Mouse (Mus musculus) layer of hippocampus, postnatal 25 days (tissue): ENCODE measurements around the gene Bicral. TPM values are rescaled to one million over a fixed set of nuclear protein-coding genes. Genes with fewer than 3 reads are reported as not detected.
"Not testable (repeated sequence)": the region's sequence is repeated elsewhere in the genome, so short reads cannot be mapped to it uniquely, and the experiment has no call there.

Source experiments
- DNase-seq, 2 experiments: peaks; one replicate each; pipeline ENCODE4 v3.0.0; 2022; ENCODE audit warnings: mixed read lengths in 2 of 2, low spot score in 1 of 2; ENCODE audit errors: extremely low spot score in 1 of 2
- total RNA-seq, 2 experiments: library from RNA; stranded (reverse); gene quantifications; 2 replicates each; pipeline ENCODE4 v1.2.3; 2021

Gene Bicral
- total RNA-seq, 2 experiments from 2014 or later = 47.5 to 60.3 TPM

DNA sequence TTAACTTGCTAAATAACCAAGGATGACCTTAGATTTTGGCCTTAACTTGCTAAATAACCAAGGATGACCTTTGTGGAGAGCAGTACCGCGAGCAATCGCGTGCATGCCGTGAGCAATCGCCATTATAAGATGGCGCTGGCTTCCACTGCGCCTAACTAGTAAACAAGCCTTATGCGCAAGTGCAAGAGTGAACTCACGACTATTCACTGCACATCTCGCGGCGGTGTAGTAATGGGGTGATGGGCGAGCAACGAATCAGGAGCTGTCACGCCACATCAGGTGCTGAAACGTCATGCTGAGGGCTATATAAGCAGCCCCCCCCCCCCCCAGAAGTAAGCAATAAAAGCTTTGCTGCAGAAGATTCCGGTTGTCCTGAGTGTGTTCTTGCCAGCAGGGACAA is 11.7 kb downstream of the Bicral start:
- not testable (repeated sequence) for DNase-seq

DNA sequence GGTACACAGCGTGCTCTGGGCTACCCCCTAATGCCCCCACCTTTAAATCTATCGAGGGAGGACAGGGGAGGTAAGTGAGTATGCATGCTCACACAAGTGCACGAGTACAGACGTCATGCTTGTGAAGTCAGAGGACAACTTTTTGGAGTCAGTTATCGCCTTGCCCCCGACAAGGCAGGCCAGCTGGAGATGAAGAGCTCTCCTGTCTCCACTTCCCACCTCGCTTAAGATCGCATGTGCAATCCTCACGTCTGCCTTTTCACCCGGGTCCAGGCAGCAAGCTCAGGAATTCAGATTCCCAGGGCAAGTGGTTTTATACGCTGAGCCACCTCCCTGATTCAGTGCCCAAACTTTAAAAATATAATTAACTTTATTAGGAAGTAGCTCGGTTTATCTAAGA is 13.0 kb downstream of the Bicral start:
- DNase-seq = no peak

DNA sequence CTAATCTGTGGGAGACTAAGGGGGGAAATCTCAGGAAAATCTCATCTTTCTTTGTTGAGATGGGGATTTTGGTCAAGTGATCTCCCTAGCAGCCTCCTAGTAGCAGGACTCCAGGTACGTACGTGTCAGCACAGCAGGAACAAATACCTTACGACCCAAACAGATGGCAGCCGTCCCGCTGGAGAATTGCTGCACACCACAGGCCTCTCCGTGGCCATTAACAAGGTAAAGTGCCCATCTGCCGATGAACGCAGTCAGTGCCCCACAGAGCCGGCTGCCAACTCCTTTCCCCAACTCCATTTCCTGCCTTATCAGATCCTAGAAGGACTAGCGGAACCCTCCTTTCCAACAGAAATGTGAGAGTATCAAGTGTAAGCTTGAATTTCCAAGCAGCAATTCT is 13.5 kb downstream of the Bicral start:
- DNase-seq = no peak

DNA sequence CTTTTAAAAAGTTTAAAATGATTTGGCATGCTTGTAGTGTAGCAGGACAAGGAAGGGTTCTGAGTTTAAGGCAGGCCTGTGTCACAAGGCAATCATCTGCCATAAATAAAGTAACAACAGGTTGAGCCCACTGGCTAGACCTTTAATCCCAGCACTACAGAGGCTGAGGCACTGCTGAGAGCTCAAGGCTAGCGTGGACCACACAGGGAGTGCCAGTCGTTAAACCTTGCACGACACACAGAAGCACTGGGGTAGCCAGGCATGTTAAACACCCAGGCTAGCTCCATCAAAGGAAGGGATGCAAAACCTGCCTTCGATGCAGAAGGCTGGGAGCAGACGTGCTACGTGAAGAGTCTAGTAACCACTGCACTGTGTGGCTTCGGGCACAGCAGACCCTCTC is 14.6 kb downstream of the Bicral start:
- DNase-seq = no peak

DNA sequence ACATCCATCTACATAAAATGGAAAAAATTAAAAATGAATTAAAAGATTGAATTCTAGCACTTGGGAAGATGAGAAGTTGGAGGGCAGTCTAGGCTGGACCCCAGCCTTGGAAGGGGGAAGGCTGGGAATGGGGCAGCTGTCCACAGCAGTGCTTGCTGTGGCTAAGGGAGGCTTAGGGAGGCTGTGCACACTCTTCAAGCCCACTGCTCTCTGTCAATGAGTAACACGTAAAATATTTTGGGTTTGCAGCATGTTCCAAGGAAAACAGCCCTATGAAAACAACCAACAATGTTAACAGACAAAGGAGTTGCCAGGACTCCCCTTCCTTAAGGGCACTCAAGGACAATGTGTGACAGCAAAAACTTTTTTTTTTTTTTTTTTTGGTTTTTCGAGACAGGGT is 15.3 kb downstream of the Bicral start:
- DNase-seq = no peak

DNA sequence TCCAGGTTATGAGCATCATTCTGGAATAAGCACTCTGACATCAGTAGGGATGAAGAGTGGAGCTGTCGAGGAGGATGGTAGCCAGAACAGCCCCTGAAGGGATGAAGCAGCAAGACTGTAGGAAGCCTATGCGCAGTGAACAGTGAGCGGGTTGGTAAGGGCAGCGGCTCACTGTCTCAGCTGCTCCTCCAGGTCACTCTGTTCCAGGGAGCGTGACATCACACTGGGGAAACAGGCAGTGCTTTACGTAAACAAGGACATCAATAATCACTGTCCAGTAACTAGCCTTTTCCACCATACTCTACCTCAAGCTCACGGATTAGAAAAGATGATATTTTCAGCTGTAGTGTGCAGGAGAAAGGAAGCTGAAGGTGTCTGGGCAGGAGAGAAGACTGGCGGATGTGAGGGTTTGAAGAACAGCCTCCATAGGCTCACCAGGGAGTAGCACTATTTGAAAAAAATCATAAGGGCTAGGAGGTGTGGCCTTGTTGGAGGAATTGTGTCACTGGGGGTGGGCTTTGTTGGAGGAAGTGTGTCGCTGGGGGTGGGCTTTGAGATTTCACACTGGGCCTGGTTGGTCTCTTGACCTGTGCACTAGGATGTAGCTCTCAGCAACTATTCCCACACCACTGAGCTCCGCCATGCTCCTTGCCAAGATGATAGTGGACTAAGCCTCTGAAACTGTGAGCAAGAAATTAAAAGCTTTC is 17.8 kb downstream of the Bicral start:
- no peak for DNase-seq

DNA sequence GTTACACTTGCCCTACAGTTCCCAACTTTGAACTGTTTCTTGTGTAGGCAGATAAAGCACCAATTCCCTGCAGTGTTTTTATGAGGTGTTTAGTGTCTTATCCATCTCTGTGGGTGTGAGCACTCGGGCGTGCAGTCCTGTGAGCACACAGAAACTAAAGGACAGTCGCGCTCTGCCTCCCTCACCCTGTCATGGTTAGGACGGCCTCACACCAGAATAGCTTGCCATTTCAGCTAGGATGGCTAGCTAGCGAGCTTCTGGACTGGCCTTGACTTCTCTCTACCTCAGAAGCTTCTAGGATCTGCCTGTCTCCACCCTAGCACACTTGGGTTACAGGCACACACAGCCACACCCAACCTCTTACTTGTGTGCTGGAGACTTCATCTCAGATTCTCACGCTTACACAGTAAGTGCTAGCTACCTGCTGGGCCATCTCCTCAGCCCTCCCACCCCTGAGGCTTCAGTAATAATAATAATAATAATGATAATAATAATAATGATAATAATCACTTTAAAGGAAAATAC is 19.8 kb downstream of the Bicral start:
- DNase-seq = no peak

DNA sequence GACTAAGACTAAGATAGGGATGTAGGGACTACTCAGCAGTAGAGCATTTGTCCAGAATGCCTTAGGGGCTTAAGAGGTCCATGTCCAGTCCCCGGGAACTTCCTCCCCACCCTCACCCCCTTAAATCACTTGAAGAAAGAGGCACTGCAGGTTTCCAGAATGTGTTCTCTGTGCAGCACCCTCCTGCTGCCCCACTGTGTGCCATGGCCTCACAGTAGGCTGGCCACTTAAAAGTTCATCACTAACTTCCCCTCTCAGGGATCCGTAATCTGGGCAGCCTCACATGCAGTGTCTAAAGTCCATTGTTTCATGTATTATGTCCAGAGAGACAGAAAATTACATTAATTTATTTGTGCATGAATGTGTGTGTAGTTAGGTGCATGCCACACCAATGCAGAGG is 20.4 kb downstream of the Bicral start:
- no peak for DNase-seq

DNA sequence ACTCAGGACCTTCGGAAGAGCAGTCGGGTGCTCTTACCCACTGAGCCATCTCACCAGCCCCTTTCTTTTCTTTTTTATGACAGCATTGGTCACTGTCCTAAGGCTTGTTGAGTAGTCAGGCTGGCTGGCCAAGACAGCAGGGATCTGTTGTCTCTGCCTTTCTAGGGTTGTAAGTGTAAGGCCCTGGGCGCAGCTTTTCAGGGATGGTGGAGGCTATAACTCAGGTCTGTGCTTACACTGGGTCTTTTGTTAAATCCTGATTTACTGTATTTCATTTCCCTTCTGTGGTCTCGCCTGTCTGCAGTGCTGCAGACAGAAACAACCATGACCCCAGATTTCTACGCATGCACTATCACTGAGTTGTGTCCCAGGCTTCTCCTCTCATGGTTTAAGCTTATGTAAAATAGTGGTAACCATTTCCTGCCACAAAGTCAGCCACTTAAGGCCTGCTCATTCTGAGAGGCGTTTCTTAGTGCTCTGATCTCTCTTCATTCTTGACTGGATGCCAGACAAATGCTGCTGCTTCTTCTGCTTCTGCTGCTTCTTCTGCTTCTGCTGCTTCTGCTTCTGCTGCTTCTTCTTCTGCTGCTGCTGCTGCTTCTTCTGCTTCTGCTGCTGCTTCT is 23.1 kb downstream of the Bicral start:
- no peak for DNase-seq

DNA sequence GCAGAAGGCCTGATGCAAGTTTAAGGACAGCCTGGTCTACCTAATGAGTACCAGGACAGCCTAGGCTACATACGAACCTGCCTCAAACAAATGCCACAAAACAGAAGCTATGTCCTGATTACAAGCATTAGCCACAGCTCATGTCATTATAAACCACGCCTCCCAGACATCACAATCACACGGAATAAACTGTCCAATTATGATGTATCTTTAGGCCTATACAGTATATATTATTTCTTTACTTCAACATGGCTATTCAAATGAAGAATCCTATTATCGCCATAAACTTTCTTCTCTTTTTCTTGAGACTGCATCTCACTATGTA is 25.3 kb downstream of the Bicral start:
- no peak for DNase-seq

DNA sequence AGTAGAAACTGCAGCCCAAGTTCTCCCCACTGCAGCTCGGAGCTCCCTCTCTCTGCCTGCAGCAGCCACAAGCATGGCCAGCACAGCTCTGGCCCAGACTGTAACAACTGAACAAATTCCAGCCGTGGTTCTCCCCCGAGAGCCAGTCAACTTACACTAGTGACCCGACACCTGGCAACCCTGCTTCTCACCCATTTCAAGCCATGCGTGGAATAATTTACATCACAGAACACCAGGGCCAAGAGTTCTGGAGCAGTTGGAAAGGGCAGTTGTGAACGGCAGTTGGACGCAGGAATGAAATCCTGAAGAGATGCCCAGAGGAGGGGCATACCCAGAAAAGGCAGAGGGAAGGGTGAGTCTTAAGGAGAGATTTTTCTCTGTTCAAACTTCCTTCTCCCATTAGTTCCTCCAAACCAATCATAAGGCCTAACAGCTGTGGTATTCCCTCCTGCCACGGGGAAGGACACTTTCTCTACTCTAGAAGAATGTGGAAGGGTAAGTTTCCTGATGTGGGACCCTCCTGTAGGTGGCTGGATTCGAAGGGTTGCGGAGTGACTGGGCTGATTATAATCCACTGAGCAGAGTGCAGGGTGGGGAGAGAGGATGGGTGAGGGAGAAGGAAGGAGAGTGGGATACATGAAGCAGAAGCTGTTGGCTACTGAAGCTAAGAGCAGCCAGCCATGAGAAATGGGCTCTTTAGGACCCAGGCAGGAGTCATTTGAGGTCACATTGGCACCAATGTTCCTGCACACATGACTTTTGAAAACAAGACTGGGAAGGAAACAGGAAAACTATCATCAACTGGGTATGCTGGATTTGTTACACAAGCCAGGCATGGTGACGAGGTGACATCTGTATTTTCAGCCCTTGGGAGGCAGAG is 25.9 kb downstream of the Bicral start:
- no peak for DNase-seq

DNA sequence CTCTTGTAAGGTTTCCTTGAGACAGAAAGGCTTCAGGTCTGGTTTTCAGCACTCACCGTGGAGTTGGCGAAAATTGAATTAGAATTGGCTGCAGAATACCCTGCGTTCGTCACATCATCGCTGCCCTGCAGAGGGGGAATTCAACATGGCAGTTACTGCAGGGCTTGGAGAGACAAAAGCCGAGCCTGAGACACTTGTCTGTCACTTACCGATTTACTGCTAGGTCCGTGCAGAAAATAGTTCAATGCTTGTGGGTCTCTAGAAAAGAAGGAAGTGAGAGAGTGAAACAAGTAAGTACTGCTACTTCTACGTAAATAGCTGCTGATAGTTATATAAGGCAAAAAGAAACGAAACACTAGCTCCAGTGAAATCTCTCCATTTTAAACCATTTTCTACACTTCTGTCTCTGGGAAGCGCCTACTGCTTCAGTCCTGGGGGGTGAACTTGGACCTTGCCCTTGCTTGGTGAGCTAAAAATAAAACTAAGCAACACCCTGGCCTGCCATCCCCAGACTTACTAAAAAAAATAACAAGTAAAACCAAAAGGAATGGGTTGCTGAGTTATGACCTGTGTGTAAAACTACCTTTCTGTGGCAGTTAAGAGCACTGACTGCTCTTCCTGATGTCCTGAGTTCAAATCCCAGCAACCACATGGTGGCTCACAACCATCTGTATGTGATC is 28.3 kb downstream of the Bicral start:
- no peak for DNase-seq

DNA sequence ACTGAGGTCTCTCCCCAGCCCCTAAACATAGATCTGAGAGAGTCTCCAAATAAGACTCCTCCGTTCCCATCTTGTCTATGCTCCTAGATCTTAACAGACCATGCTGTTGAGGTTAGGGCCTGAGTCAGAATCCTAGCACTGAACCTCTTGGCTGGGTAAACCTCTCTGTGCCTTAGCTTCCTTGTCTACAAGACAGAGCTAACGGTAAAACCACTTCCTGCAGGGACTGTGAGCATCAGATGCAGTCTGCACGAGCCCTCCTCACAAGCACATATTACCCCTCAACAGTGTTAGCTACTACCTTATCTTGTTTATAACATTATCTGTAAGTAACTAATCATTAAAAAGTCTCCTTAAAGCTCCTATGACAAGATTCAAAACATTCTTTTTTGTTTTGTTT is 29.3 kb downstream of the Bicral start:
- no peak for DNase-seq

DNA sequence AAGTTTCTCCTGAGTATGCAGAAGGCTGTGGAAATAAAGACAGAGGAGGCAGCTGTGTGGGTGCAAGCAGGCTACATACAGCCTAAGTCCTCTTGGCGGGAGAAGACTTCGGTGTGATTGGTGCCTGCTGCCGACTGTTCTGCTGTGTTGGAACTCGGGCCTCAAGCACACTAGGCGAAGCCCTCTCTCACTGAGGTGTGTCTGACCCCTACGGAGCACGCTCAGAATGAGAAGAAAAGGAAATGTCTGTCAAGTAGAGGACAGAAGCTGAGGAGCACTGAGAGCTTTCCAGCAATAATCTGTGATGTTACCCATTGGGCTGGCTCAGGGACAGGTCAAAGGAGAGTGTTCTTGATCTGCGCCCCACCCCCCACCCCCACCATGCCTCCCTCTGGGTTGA is 35.2 kb downstream of the Bicral start:
- DNase-seq = no peak

DNA sequence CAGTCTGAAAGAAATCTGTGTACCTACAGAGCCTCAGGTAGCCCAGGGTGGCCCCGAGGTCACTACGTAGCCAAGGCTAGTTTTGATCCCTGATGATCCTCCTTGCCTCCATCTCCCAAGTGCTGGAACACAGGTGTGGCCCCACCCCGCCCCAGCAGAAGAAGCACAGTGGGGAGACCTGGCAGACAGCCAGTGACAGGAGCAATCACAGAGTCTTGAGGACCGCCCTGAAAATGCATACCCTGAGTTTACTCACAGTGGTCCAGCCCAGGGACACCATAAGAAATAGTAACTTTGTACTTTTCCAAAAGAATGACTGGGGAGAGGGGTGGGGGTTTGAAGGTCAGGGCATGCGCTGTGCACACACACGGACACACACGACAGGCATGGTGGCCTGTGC is 37.7 kb downstream of the Bicral start:
- DNase-seq = no peak

DNA sequence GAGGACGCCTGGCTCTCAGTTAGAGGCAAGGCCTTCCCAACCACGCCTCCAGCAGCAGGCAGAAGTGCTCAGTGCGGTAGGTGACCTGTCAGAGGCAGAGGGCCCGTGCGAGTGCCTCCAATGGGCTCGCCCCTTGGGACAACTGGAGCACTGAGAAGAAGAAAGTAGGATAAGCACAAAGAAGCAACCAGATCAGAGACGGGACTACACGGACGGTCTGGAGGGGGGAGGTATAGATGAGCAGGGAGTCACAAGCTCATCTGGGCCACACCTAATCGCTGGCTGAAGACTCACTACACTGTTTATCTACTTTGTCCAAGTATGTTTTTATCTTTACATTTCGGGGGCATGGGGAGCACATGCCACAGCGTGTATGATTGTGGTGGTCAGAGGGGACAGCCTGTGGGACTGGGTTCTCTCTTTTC is 40.5 kb downstream of the Bicral start:
- no peak for DNase-seq

DNA sequence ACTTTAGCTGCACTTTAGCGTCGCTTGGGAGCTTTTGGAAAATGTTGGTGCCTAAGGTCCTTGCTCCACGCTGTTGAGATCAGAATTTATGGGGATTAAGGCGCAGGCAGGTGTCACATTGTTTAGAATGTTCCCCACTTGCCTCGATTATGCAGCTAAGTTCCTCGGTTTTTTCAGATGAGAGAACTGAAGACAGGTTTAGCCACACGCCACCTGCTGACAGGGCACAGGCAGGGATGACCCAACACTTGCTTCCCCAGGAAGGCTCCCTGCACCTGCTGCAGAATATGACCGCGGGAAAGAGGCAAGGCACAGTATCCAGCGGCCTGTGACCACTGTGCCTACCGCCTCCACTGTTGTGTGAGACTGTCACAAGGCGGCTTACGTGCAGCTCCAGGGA is 42.0 kb downstream of the Bicral start:
- DNase-seq = no peak

DNA sequence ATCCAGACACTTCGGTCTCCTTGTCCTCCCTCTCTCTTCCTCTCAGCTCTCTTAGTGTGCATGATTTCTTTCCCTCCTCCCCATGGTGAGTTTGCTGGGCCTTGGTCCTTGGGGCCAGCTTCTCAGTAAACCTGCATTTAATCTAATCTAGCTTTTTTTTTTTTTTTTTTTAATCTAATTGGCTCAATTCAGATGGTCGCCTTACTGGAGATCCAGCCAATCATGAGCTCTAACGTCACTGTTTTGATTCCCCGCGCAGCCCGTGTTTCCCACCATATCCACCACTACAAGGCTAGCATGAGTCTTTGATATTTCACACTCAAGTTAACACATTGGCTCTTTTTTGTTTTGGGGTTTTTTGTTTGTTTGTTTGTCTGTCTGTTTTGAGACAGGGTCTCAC is 43.8 kb downstream of the Bicral start:
- no peak for DNase-seq

DNA sequence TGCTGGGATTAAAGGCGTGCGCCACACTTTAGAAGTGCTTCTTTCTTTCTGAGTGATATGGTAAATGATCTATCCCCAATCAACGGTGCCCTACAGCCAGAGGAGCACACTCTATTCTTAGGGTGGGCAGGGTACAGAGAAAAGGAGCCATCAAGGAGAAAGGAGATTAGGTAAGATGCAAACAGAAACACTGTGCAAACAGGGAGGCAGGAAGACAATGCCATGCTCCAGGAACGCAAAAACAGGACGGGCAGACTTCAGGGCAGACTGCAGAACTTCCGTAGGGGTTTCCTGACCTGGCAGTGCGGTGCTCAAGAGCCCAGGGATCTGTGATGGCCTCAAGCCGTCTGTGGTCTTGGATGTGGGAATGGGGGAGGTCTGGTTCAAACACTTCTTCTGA is 44.6 kb downstream of the Bicral start:
- no peak for DNase-seq

DNA sequence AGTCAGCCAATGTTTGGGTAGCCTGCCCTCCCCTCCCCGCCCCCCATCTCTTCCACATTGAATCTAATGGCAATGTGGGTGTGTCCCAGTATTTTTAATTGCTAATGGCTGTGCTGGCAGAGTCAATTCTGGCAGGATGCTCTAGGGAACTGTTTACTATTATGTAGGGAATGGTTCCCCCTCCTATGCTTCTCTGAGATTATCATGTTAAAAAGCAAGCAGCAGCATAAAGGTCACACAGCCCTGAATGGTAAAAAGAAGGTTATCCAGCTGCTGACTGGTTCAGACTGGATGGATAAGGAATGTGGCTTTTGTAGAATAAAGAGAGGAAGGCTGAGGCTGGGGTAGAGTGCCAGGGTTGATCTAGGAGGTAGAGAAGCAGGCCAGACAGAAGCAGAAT is 45.8 kb downstream of the Bicral start:
- DNase-seq = no peak

DNA sequence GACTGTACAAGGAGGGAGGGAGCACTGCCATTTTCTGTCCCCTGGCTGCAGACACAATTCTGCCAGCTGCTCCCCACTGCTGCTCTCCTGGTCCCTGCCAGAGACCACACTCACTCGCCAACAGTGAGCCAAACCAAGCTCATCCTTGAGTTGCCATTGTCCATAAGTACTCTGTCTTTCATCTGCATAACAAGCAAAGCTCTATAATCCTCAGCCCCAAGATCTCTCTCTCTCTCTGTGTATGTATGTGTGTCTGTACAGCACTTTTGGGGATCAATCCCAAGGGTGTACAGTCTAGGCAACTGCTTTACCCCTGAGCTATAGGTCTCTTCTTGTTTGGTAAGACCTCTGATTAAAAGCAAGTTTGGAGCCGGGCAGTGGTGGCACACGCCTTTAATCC is 47.6 kb downstream of the Bicral start:
- DNase-seq = no peak
